Mouse (Mus musculus) cerebral cortex, adult 2 months (tissue): Measurements from ENCODE around the gene Arhgap17.

Source experiments
- WGBS: fragments of 180-500 bp; shearing (Covaris S2); methylation state at CpG from one replicate; pipeline ENCODE4 v1.1.7; 2018; 5-methylcytosine and 5-hydroxymethylcytosine counted together

Arhgap17 gene

GRCm38 (mm10) chr7:123368778-123369746 is 653 bp downstream of the Arhgap17 start:
- 1% methylated on average over 50 of the region's 51 CpGs for WGBS

GRCm38 (mm10) chr7:123368187-123368586 is 1.5 kb downstream of the Arhgap17 start:
- 63% methylated on average over 2 of the region's 2 CpGs for WGBS

GRCm38 (mm10) chr7:123367218-123368150 is 2.2 kb downstream of the Arhgap17 start:
- WGBS: 45% methylated on average over 16 of the region's 16 CpGs

GRCm38 (mm10) chr7:123366806-123367205 is 2.9 kb downstream of the Arhgap17 start:
- WGBS: 49% methylated on average over 8 of the region's 8 CpGs

GRCm38 (mm10) chr7:123365876-123366741 is 3.6 kb downstream of the Arhgap17 start:
- 47% methylated on average over 7 of the region's 7 CpGs for WGBS

GRCm38 (mm10) chr7:123363971-123364370 is 5.7 kb downstream of the Arhgap17 start:
- WGBS: 52% methylated on average over 8 of the region's 8 CpGs

- 74% methylated on average over 3 of the region's 3 CpGs for WGBS
Measured at GRCm38 (mm10) chr7:123362806-123363205, 6.9 kb downstream of the Arhgap17 start.

- 94% methylated on average over 7 of the region's 7 CpGs for WGBS
Measured at GRCm38 (mm10) chr7:123361229-123361980, 8.3 kb downstream of the Arhgap17 start.

- 89% methylated on average over 5 of the region's 5 CpGs for WGBS
Measured at GRCm38 (mm10) chr7:123360185-123360584, 9.5 kb downstream of the Arhgap17 start.

GRCm38 (mm10) chr7:123359101-123359500 is 10.6 kb downstream of the Arhgap17 start:
- 69% methylated on average over 7 of the region's 7 CpGs for WGBS

- WGBS: 86% methylated on average over 3 of the region's 3 CpGs
Measured at GRCm38 (mm10) chr7:123356158-123356557, 13.6 kb downstream of the Arhgap17 start.

GRCm38 (mm10) chr7:123354851-123355250 is 14.9 kb downstream of the Arhgap17 start:
- 81% methylated on average over 2 of the region's 2 CpGs for WGBS

- WGBS: 85% methylated on average over 5 of the region's 5 CpGs
Measured at GRCm38 (mm10) chr7:123354392-123354791, 15.3 kb downstream of the Arhgap17 start.

- 90% methylated on average over 5 of the region's 5 CpGs for WGBS
Measured at GRCm38 (mm10) chr7:123353879-123354278, 15.8 kb downstream of the Arhgap17 start.

- 96% methylated on average over 4 of the region's 4 CpGs for WGBS
Measured at GRCm38 (mm10) chr7:123353081-123353480, 16.6 kb downstream of the Arhgap17 start.

GRCm38 (mm10) chr7:123350243-123350642 is 19.5 kb downstream of the Arhgap17 start:
- WGBS: 55% methylated on average over 2 of the region's 2 CpGs

GRCm38 (mm10) chr7:123349813-123350212 is 19.9 kb downstream of the Arhgap17 start:
- 66% methylated on average over 11 of the region's 11 CpGs for WGBS

GRCm38 (mm10) chr7:123346631-123347290 is 23.0 kb downstream of the Arhgap17 start:
- WGBS: 61% methylated on average over 7 of the region's 7 CpGs

GRCm38 (mm10) chr7:123345041-123345544 is 24.6 kb downstream of the Arhgap17 start:
- 88% methylated on average over 3 of the region's 3 CpGs for WGBS
